Mouse (Mus musculus) left cerebral cortex, adult 9 months (tissue): ENCODE measurements at regions not wholly inside any gene's neighbourhood (a gene's known extent, or its start where the extent isn't known, plus 50 kb on each side); places are given as distances from the start of the nearest gene placed in this dataset.
A peak's percentile ranks its signal among the peaks of the same experiment; 100 is the strongest.

Experiments
- DNase-seq, 2 experiments: peaks; one replicate each; pipeline ENCODE4 v3.0.0; 2022; ENCODE audit warnings: low spot score in 2 of 2

GRCm38 (mm10) chr8:90762390-90762789 is 54.8 kb downstream of the Gm19935 start:
- no peak for DNase-seq

- no peak for DNase-seq
Measured at GRCm38 (mm10) chr8:90761947-90762346, 55.2 kb downstream of the Gm19935 start.

GRCm38 (mm10) chr8:90761446-90761845 is 55.7 kb downstream of the Gm19935 start:
- DNase-seq, result no peak

- DNase-seq, result no peak
Measured at GRCm38 (mm10) chr8:90759531-90759930, 57.7 kb downstream of the Gm19935 start.

GRCm38 (mm10) chr8:90755020-90755419 is 62.2 kb downstream of the Gm19935 start:
- no peak for DNase-seq

- DNase-seq, result peak in 1 of 2 experiments; percentile 17
Measured at GRCm38 (mm10) chr8:90743546-90743945, 73.6 kb downstream of the Gm19935 start.

- no peak for DNase-seq
Measured at GRCm38 (mm10) chr8:90740963-90741733, 76.0 kb downstream of the Gm19935 start.

GRCm38 (mm10) chr8:90740302-90740962 is 76.8 kb downstream of the Gm19935 start:
- DNase-seq, result no peak

GRCm38 (mm10) chr8:90728011-90728410 is 89.2 kb downstream of the Gm19935 start:
- no peak for DNase-seq

- DNase-seq, result no peak
Measured at GRCm38 (mm10) chr8:90725188-90725587, 92.0 kb downstream of the Gm19935 start.

GRCm38 (mm10) chr8:90716436-90716835 is 100.8 kb downstream of the Gm19935 start:
- DNase-seq, result no peak

GRCm38 (mm10) chr8:90708524-90708923 is 108.7 kb downstream of the Gm19935 start:
- DNase-seq, result peak; percentile 6 to 69

GRCm38 (mm10) chr8:90692516-90692915 is 124.7 kb downstream of the Gm19935 start:
- DNase-seq, result no peak

- no peak for DNase-seq
Measured at GRCm38 (mm10) chr8:90685076-90685475, 132.1 kb downstream of the Gm19935 start.

- no peak for DNase-seq
Measured at GRCm38 (mm10) chr8:90670471-90671057, 146.6 kb downstream of the Gm19935 start.

GRCm38 (mm10) chr8:90669396-90669795 is 147.8 kb downstream of the Gm19935 start:
- no peak for DNase-seq

- DNase-seq, result no peak
Measured at GRCm38 (mm10) chr8:90659066-90659465, 158.1 kb downstream of the Gm19935 start.

- peak; percentile 38 to 82 for DNase-seq
Measured at GRCm38 (mm10) chr8:90657641-90658051, 159.5 kb downstream of the Gm19935 start.

GRCm38 (mm10) chr8:90657116-90657515 is 160.1 kb downstream of the Gm19935 start:
- no peak for DNase-seq

GRCm38 (mm10) chr8:90656436-90657090 is 160.6 kb downstream of the Gm19935 start:
- DNase-seq, result no peak

GRCm38 (mm10) chr8:90654786-90655185 is 162.4 kb downstream of the Gm19935 start:
- DNase-seq, result no peak

- no peak for DNase-seq
Measured at GRCm38 (mm10) chr8:90642392-90642791, 174.8 kb downstream of the Gm19935 start.
